Mouse (Mus musculus) megakaryocyte, embryonic 14.5 days (primary cell): ENCODE data around the gene a.

Experiments
- FLI1 ChIP-seq: IDR thresholded peaks from 2 replicates; pipeline ENCODE4 v1.6.1; 2012; ENCODE audit warnings: low read length, inconsistent platforms, mixed read lengths
- GATA1 ChIP-seq: IDR thresholded peaks from 3 replicates; pipeline ENCODE4 v1.6.1; 2012; ENCODE audit warnings: mixed read lengths, low read length, inconsistent platforms, borderline replicate concordance

DNA sequence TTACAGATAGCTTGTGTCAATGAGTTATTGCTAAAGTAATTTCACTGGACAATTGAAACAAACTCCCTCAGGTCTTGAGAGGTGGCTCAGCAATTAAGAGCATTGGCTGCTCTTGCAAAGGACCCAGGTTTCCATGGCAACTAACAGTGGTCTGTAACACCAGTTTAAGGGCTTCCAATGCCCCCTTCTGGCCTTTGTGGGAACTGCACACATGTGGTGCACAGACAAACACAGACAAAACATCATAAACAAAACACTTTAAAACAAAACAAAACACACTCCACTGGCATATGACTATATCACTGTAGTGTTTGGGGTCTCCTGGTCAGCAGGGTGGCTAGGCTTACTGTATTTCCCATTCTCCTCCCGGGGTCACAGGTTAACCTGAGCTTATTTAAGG is 17.2 kb upstream of the a start:
- no peak for TF ChIP-seq GATA1
- TF ChIP-seq FLI1 = no peak
